Mouse (Mus musculus) testis, adult 2 months (tissue): ENCODE data around the gene Rgs6.

ENCODE experiments used
- CTCF ChIP-seq: fragments of 200-500 bp; IDR thresholded peaks from 2 replicates; pipeline ENCODE4 v1.5.1; 2012; ENCODE audit warnings: low read depth, mild to moderate bottlenecking, inconsistent platforms, low read length, moderate library complexity; ENCODE audit not compliant: control insufficient read depth, insufficient read depth, insufficient replicate concordance
- POLR2A ChIP-seq: fragments of 200-500 bp; IDR thresholded peaks from 2 replicates; pipeline ENCODE4 v1.6.1; 2012; ENCODE audit warnings: low read depth, mild to moderate bottlenecking, inconsistent platforms, low read length, moderate library complexity; ENCODE audit not compliant: control insufficient read depth

DNA sequence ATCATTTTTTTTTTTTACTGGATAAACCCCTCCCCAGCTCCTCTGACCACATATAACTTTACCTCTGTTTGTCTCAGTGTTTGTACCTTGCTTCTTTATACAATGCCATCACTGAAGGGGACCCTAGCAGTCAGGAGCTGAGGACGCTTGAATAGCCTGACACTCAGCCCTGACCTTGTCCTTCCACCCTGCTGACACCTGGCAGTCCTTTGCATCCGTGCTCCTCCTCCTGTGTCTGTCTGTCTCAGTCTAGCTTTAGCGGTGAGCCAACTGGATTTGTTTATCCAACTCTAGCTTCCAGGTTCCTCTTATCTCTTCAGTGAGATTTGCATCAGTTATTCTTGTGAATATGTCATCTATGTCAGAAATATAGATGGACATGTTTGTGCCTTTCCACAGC, 156.7 kb downstream of the Rgs6 start:
- TF ChIP-seq POLR2A = no peak
- no peak for TF ChIP-seq CTCF
